Mouse (Mus musculus) adrenal gland, adult 8-10 months (tissue): Measurements from ENCODE around the gene Gm17654. TPM values are rescaled to one million over a fixed set of nuclear protein-coding genes. Genes with fewer than 3 reads are reported as not detected.
"Not testable (repeated sequence)": the region's sequence is repeated elsewhere in the genome, so short reads cannot be mapped to it uniquely, and the experiment has no call there.

Source experiments
- DNase-seq: peaks from one replicate; pipeline ENCODE4 v3.0.0; 2022
- total RNA-seq, 4 experiments: library from RNA; stranded (reverse); gene quantifications; 2 replicates each; pipeline ENCODE4 v1.2.4; 2022

The Gm17654 gene
- not detected for total RNA-seq

DNA sequence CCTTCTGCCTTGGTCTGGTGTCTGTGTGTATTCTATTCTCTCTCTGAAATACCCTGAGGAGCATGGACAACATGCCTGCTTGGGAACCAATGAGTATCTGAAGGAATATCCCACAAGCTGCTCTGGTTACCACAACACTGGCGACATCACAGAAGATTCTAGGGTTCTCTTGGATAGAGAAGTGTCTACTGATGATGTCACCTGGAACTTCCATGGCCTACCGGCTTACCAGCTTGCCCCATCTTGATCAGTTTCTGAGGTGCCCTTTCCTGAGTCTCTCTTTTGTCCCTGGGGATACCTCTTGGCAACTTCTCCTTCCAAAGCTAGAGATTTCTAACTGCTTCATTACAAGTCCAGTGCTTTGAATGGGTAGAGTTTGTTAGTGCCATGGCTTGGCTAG is at the start of gene Gm17654:
Gm17654 (minus strand) TSS at position 101 of the 400 bp plus-strand sequence.
- DNase-seq: not testable (repeated sequence)

DNA sequence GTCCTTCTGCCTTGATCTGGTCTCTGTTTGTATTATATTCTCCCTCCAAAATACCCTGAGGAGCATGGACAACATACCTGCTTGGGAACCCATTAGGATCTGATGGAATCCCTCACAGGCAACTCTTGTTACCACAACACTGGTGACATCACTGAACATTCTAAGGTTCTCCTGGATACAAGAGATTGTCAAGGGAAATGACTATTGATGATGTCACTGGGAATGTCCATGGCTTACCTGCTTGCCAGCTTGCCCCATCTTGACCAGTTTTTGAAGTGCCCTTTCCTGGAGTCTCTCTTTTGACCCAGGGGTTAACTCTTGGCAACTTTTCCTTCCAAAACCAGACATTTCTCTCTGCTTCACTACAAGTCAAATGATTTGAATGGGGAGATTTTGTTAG is 29.0 kb upstream of the Gm17654 start, which contains the start of gene Gm10375:
Gm10375 (minus strand) TSS at position 101 of the 400 bp plus-strand sequence.
- not testable (repeated sequence) for DNase-seq

DNA sequence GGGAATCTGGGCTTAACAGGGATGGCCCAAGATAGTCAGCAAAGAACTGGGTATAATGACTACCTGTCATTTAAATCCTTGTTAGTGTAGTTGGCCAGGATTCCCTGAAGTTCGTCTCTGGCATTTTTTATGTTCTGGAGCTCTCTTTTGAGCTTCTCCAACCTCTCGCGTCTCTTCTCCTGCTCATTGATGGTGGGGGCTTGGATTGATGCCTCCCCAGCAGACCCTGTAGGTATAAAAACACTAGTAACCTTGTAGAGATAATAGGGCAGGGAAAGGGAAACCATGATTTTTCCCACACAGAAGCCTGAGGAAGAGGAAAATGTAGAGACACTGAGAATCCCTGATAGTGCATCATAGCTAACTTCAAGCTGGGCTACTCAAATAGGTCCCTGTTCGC is 977 bp downstream of the Gm17654 start:
- not testable (repeated sequence) for DNase-seq

DNA sequence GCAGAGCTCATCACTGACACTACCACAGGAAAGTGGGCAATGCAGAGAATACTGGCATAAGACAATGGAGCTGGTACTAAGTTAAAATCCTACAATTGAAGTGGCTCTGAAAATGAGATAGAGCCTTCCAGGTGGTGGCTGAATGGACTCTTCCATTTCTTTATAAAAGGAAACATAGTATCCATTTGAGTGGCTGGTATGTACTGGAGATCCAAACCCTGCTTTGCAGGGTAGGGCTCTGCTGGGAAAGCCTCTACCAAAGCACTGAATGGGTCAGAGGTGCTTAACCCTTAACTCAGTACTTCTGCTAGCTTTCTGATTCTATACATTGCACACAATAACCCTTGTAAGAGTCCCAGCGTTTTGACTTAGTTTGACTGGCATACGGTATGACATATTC is 26.7 kb downstream of the Gm17654 start:
- DNase-seq: not testable (repeated sequence)

DNA sequence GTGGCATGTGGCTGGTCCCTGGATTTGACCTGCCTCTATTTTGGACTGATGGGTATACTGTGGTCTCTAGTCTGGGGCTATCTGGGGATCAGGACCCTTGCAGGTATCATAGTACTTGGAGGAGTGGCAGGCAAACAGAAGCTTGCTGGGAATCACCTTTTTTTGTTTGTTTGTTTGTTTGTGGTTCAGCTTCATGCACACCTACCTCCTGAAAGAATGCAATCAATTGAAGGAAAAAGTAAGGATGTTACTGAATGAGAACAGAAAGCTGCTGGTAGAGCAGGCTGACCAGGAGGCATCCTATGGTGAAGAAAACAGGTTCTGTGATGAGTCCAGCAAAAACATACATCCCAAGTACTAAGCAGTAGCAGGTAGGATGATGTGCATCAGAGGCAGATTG is 32.7 kb downstream of the Gm17654 start:
- DNase-seq: not testable (repeated sequence)

DNA sequence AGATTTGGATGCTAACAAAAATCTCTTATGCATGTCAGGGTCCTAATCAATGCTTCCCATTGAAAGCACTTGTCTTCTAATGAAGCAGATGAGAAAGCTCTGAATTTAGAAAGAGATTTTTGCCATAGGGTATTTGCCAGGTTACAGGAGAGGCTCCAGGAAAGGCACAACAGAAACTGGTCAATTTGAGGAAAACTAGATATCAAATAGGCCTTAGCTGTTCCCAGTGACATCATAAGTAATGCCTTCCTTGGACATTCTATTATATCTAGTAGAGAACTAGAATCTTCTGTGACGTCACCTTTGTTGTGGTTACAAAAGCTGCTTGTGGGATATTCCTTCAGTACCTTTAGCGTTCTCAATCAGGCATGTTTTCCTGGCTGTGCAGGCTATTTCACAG is 35.7 kb downstream of the Gm17654 start, which contains the start of gene Gm5799:
Gm5799 (plus strand) TSS at position 301 of the 400 bp plus-strand sequence.
- not testable (repeated sequence) for DNase-seq

DNA sequence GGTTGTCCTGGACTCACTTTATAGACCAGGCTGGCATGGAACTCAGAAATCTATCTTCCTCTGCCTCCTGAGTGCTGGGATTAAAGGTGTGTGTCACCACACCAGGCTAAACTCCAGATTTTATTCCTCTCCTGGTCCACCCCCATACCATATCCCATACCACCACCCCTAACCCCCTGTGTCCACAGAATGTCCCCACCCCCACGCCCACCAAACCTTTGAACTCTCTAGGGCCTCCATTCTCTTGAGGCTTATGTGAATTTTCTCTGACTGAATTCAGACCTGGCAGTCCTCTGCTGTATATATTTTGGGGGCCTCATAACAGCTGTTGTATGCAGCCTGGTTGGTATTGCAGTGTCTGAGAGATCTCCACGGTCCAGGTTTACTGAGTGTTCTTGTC is 40.8 kb downstream of the Gm17654 start:
- not testable (repeated sequence) for DNase-seq

DNA sequence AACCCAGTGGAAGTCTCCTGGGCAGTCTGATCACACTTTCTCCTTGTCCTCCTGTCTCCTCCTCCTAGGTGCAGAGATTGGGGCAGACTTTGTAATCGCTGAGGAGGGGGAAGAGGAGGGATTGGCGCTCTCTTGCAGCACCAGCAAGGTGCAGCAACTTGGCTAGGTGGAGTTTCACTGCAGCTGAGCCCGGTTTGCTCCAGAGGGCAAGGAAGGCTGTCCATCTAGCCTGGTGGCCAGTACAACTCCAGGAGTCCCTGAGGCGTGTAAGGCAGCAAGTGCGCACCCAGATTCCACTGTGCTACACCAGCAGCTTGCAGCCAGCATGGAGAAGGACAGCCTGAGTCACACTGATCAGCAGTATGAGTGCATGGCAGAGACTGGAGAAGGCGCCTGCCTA is 46.6 kb downstream of the Gm17654 start:
- DNase-seq: not testable (repeated sequence)

DNA sequence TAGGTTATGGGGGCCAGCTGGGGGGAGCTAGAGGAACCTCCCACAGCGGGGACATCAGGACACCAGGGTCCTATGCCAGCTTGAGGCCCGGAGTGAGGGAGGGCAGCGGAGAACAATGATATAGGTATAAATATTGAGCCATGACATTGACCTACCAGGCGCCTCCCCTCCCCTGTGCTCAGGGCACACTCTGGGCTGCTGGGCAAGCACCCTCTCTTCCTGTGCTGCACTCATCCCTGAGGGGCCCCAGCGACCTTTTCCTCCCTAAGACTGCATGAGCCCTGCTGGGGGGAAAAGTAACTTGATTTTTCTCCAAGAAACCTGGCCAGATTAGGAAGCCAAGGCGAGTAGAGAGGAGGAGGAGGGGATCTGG is 46.9 kb downstream of the Gm17654 start:
- DNase-seq: not testable (repeated sequence)

DNA sequence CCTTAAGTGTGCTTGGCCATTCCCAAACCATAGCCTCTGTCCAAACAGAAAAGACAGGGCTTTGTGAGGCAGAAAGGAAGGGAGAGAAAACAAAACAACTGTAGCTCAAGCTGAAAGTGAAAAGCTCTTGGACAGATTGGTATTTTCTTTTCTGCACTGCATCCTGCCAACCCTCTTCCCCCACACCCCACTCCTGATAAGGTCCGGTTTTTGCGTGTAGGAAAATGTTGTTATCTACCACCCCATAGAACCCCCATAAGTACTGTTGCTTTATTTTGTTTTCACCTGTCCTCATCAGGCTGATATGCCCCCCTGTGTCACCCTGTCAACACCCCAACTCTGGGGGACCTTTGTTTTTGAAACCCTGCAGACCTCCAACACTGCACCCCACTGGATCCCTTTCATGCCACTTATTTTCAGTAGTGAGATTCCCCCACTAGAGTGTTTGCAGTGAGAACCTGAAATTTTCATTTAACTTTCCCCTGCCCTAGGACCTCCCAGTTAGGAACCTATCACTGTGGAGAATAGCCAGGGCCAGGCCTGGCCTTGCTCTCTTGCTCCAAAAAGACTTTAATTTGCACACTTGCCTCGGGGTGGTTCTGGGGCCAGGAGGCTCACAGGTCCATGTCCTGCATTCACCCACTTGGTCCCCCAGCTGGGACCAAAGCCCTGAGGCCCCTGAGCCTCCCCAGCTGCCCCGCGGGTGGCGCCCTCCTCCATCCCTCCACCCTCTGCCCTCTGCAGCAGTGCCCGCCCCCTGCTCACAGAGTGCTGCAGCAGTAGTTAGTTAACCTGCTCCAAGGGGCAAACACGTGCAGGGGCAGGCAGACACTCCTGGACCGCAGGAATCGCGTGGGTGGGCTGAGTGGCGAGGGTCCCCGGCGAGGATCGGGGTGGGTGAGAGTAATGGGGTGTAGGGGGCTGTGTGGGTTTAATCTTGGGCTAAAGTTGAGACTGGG is 47.6 kb downstream of the Gm17654 start:
- not testable (repeated sequence) for DNase-seq

Other genes starting within 250 kb of the Gm17654 start
- gene 1700001F09Rik, start 231.3 kb downstream of the Gm17654 start, total RNA-seq: not detected
- not detected for gene Gm8138, start 162.8 kb downstream of the Gm17654 start, total RNA-seq
- not detected for gene Gm5799, start 35.6 kb downstream of the Gm17654 start, total RNA-seq
- not detected for gene Gm10375, start 28.9 kb upstream of the Gm17654 start, total RNA-seq
- gene Gm8165, start 98.1 kb upstream of the Gm17654 start, total RNA-seq: not detected
- gene Gm7324, start 118.7 kb upstream of the Gm17654 start, total RNA-seq: 1 to 10 TPM in 2 of 4 experiments, under 1 TPM in 2; 0.31 to 3.0 (median 1.1) TPM
- not detected for gene Gm16506, start 148.3 kb upstream of the Gm17654 start, total RNA-seq
- not detected for gene Gm6526, start 168.7 kb upstream of the Gm17654 start, total RNA-seq
- not detected for gene Gm8180, start 205.6 kb upstream of the Gm17654 start, total RNA-seq